Mouse (Mus musculus): Measurements from ENCODE around the gene Gm8906. TPM values are rescaled to one million over a fixed set of nuclear protein-coding genes. Genes with fewer than 3 reads are reported as not detected.

The Gm8906 gene
- not detected in 2 replicates for polyA plus RNA-seq (2012; rRNA removed)

GRCm38 (mm10) chr5:11502385-11502784 is at the start of gene Gm8906:
Gm8906 (plus strand) TSS chr5:11502685.

Other genes with a start within 250 kb of the Gm8906 start
- not detected in 2 replicates for gene Gm8890, start 246.7 kb upstream of the Gm8906 start, polyA plus RNA-seq (2012; rRNA removed)
- not detected in 2 replicates for gene Speer1, start 161.2 kb upstream of the Gm8906 start, polyA plus RNA-seq (2012; rRNA removed)
- gene Gm8897, start 86.3 kb upstream of the Gm8906 start, polyA plus RNA-seq (2012; rRNA removed) = not detected in 2 replicates
- gene Gm6460, start 92.2 kb downstream of the Gm8906 start, polyA plus RNA-seq (2012; rRNA removed) = not detected in 2 replicates
- gene Gm8922, start 179.3 kb downstream of the Gm8906 start, polyA plus RNA-seq (2012; rRNA removed) = not detected in 2 replicates